Mouse (Mus musculus): ENCODE results near the gene Brpf1. TPM values are rescaled to one million over a fixed set of nuclear protein-coding genes. Genes with fewer than 3 reads are reported as not detected.

The Brpf1 gene
- total and polyA plus RNA-seq, 3 experiments = 9.9 to 14.4 (median 11.0) TPM

- TF ChIP-seq EP300 (IDR thresholded peaks at IDR 0.05; ENCODE audit: insufficient read depth, low read depth, low read length) (no peak), CTCF (IDR thresholded peaks at IDR 0.05) (peak; percentile 54), POLR2A (IDR thresholded peaks at IDR 0.05; ENCODE audit: insufficient read depth, low read depth, low read length) (no peak)
- intact Hi-C loops (cut with DNase I) = loop anchor here (1.0 to 5.0 kb wide), 2 partner anchors 18 to 261 kb away; partner anchors contain the start of genes Ogg1 and Thumpd3
- DNase-seq = no peak
These were observed 1.2 kb downstream of the Brpf1 start for GRCm38 (mm10) chr6:113308141-113308540.

GRCm38 (mm10) chr6:113315972-113316371 lies 9.0 kb downstream of the Brpf1 start:
- H3K36me3 ChIP-seq (ENCODE audit: control insufficient read depth, insufficient read depth, low read length) = peaks cover 16% of the 10 kb centered on the region
- H3K4me1 ChIP-seq (ENCODE audit: control insufficient read depth, insufficient read depth, low read length) = peaks cover 3% of the 10 kb centered on the region; the same call in 1 of the 2 replicates
- 94% methylated on average over 3 of the region's 3 CpGs for WGBS

More at GRCm38 (mm10) chr6:113308141-113308540, 1.2 kb downstream of the Brpf1 start:
- Histone ChIP-seq H3K4me1 (ENCODE audit: control insufficient read depth, insufficient read depth, low read length) (peaks cover 7% of the 10 kb centered on the region), H3K4me3 (peak overlapping the region; percentile 87), H3K36me3 (ENCODE audit: control insufficient read depth, insufficient read depth, low read length) (peaks cover 16% of the 10 kb centered on the region), H3K9ac (ENCODE audit: low read depth, low read length) (peak overlapping the region; percentile 93), H3K79me2 (replicated peaks; ENCODE audit: control insufficient read depth, insufficient read depth, low read length) (peaks cover 8% of the 10 kb centered on the region), H3K27ac (peak overlapping the region; percentile 99), H3K27me3 (ENCODE audit: control insufficient read depth, insufficient read depth, low read length) (no peaks in the 10 kb centered on the region)
- WGBS = 10% methylated on average over 5 of the region's 5 CpGs

GRCm38 (mm10) chr6:113326533-113327315 lies 19.8 kb downstream of the Brpf1 start, which contains the start of gene Ogg1:
Gene Ogg1, plus strand, starts transcription at chr6:113326972.
- Histone ChIP-seq H3K79me2 (replicated peaks; ENCODE audit: control insufficient read depth, insufficient read depth, low read length) (no peaks in the 10 kb centered on the region), H3K27ac (peak within 1 kb of the TSS; percentile 86), H3K4me1 (ENCODE audit: control insufficient read depth, insufficient read depth, low read length) (no peaks in the 10 kb centered on the region; the same call in 1 of the 2 replicates), H3K27me3 (ENCODE audit: control insufficient read depth, insufficient read depth, low read length) (no peaks in the 10 kb centered on the region), H3K9ac (ENCODE audit: low read depth, low read length) (peak within 1 kb of the TSS; percentile 76), H3K4me3 (peak within 1 kb of the TSS; percentile 90), H3K36me3 (ENCODE audit: control insufficient read depth, insufficient read depth, low read length) (no peaks in the 10 kb centered on the region; the same call in 1 of the 2 replicates)
- peak; percentile 96 to 99 for DNase-seq
- intact Hi-C loops (cut with DNase I) = loop anchor here (1.0 to 5.0 kb wide), 3 partner anchors 18 to 91 kb away; partner anchors contain the start of genes Arpc4 and Rpusd3
- WGBS = under 1% methylated on average over 50 of the region's 52 CpGs
- TF ChIP-seq CTCF (IDR thresholded peaks at IDR 0.05) (no peak; the same call in 1 of the 2 replicates), POLR2A (IDR thresholded peaks at IDR 0.05; ENCODE audit: insufficient read depth, low read depth, low read length) (peak; percentile 92), EP300 (IDR thresholded peaks at IDR 0.05; ENCODE audit: insufficient read depth, low read depth, low read length) (peak; percentile 31; the same call in 1 of the 2 replicates)

More at GRCm38 (mm10) chr6:113315972-113316371, 9.0 kb downstream of the Brpf1 start:
- Histone ChIP-seq H3K79me2 (replicated peaks; ENCODE audit: control insufficient read depth, insufficient read depth, low read length) (no peaks in the 10 kb centered on the region), H3K27ac (no peak overlapping the region), H3K27me3 (ENCODE audit: control insufficient read depth, insufficient read depth, low read length) (no peaks in the 10 kb centered on the region), H3K4me3 (no peak overlapping the region), H3K9ac (ENCODE audit: low read depth, low read length) (no peak overlapping the region)
- no peak for TF ChIP-seq CTCF (IDR thresholded peaks at IDR 0.05)
- no peak for TF ChIP-seq POLR2A (IDR thresholded peaks at IDR 0.05; ENCODE audit: insufficient read depth, low read depth, low read length)
- TF ChIP-seq EP300 (IDR thresholded peaks at IDR 0.05; ENCODE audit: insufficient read depth, low read depth, low read length) = no peak
- no peak for DNase-seq
- intact Hi-C loops (cut with DNase I) = no loop called here

- no peak for DNase-seq
- Histone ChIP-seq H3K9ac (ENCODE audit: low read depth, low read length) (no peak overlapping the region), H3K27ac (no peak overlapping the region), H3K27me3 (ENCODE audit: control insufficient read depth, insufficient read depth, low read length) (no peaks in the 10 kb centered on the region), H3K36me3 (ENCODE audit: control insufficient read depth, insufficient read depth, low read length) (no peaks in the 10 kb centered on the region; the same call in 1 of the 2 replicates), H3K79me2 (replicated peaks; ENCODE audit: control insufficient read depth, insufficient read depth, low read length) (no peaks in the 10 kb centered on the region), H3K4me1 (ENCODE audit: control insufficient read depth, insufficient read depth, low read length) (peaks cover 3% of the 10 kb centered on the region), H3K4me3 (no peak overlapping the region)
- no peak for TF ChIP-seq CTCF (IDR thresholded peaks at IDR 0.05)
- TF ChIP-seq POLR2A (IDR thresholded peaks at IDR 0.05; ENCODE audit: insufficient read depth, low read depth, low read length) = no peak
- no peak for TF ChIP-seq EP300 (IDR thresholded peaks at IDR 0.05; ENCODE audit: insufficient read depth, low read depth, low read length)
- 97% methylated on average over 1 of the region's 1 CpGs for WGBS
- intact Hi-C loops (cut with DNase I) = loop anchor here (5.0 kb wide), 1 partner anchor 88 kb away; the partner anchor contains the start of gene Rpusd3
These were observed 22.5 kb downstream of the Brpf1 start for GRCm38 (mm10) chr6:113329396-113329795.

- Histone ChIP-seq H3K9ac (ENCODE audit: low read depth, low read length) (no peak overlapping the region), H3K79me2 (replicated peaks; ENCODE audit: control insufficient read depth, insufficient read depth, low read length) (no peaks in the 10 kb centered on the region), H3K27ac (no peak overlapping the region), H3K4me3 (no peak overlapping the region), H3K36me3 (ENCODE audit: control insufficient read depth, insufficient read depth, low read length) (no peaks in the 10 kb centered on the region; the same call in 1 of the 2 replicates), H3K27me3 (ENCODE audit: control insufficient read depth, insufficient read depth, low read length) (no peaks in the 10 kb centered on the region), H3K4me1 (ENCODE audit: control insufficient read depth, insufficient read depth, low read length) (peaks cover 3% of the 10 kb centered on the region)
- no peak for TF ChIP-seq CTCF (IDR thresholded peaks at IDR 0.05)
- no peak for TF ChIP-seq EP300 (IDR thresholded peaks at IDR 0.05; ENCODE audit: insufficient read depth, low read depth, low read length)
- TF ChIP-seq POLR2A (IDR thresholded peaks at IDR 0.05; ENCODE audit: insufficient read depth, low read depth, low read length) = no peak
- 19% methylated on average over 2 of the region's 2 CpGs for WGBS
- intact Hi-C loops (cut with DNase I) = loop anchor here (5.0 kb wide), 1 partner anchor 137 kb away; no protein-coding TSS in a partner anchor
- DNase-seq = no peak
These were observed 23.6 kb downstream of the Brpf1 start for GRCm38 (mm10) chr6:113330547-113330946.
